Mouse (Mus musculus) embryonic fibroblast, embryonic 13.5 days (primary cell): Measurements from ENCODE around the gene Socs5. TPM values are rescaled to one million over a fixed set of nuclear protein-coding genes. Genes with fewer than 3 reads are reported as not detected.

ENCODE experiments used
- H3K27ac ChIP-seq: 2 replicates; pipeline ENCODE4 v1.5.1; 2012; ENCODE audit warnings: low read length, control low read depth, inconsistent platforms; ENCODE audit not compliant: insufficient read depth
- H3K4me1 ChIP-seq: 2 replicates; pipeline ENCODE4 v1.6.1; 2011; ENCODE audit warnings: low read length; ENCODE audit not compliant: control insufficient read depth, insufficient read depth
- H3K4me3 ChIP-seq: 2 replicates; pipeline ENCODE4 v1.5.1; 2011; ENCODE audit warnings: mild to moderate bottlenecking, control low read depth, low read length; ENCODE audit not compliant: insufficient read depth
- CTCF ChIP-seq: IDR thresholded peaks from 2 replicates; pipeline ENCODE4 v1.5.1; 2011; ENCODE audit warnings: mild to moderate bottlenecking, control low read depth, low read length, moderate library complexity, borderline replicate concordance; ENCODE audit not compliant: insufficient read depth
- POLR2A ChIP-seq: IDR thresholded peaks from 2 replicates; pipeline ENCODE4 v1.6.1; 2011; ENCODE audit warnings: low read depth, mild to moderate bottlenecking, control low read depth, low read length, moderate library complexity
- polyA plus RNA-seq: library from polyadenylated mRNA; stranded (reverse); fragments of >200 nt; gene quantifications from 2 replicates; pipeline ENCODE4 v1.2.4, GENCODE M21; 2011; ENCODE audit warnings: low read depth; ENCODE audit not compliant: missing spikeins, insufficient read length

The Socs5 gene
- polyA plus RNA-seq, 1 experiment, result 60.0 TPM

GRCm38 (mm10) chr17:87105941-87106340 lies 1.5 kb upstream of the Socs5 start:
- Histone ChIP-seq H3K27ac (peak overlapping the region; percentile 99), H3K4me1 (peaks cover 13% of the 10 kb centered on the region), H3K4me3 (peak overlapping the region; percentile 60)
- TF ChIP-seq POLR2A (no peak), CTCF (no peak)

GRCm38 (mm10) chr17:87106691-87107523 lies 572 bp upstream of the Socs5 start:
- peak overlapping the region; percentile 99 for H3K27ac ChIP-seq
- peaks cover 13% of the 10 kb centered on the region for H3K4me1 ChIP-seq
- TF ChIP-seq CTCF (no peak), POLR2A (peak; percentile 55)
- H3K4me3 ChIP-seq, result peak overlapping the region; percentile 60

- Histone ChIP-seq H3K4me3 (peak overlapping the region; percentile 69), H3K4me1 (peaks cover 8% of the 10 kb centered on the region), H3K27ac (peak overlapping the region; percentile 49)
- TF ChIP-seq POLR2A (no peak; the same call in 1 of the 2 replicates), CTCF (no peak)
Measured at GRCm38 (mm10) chr17:87108507-87109292, 1.2 kb downstream of the Socs5 start.

- H3K4me1 ChIP-seq, result peaks cover 8% of the 10 kb centered on the region
- H3K4me3 ChIP-seq, result peak overlapping the region; percentile 49
- peak overlapping the region; percentile 39; the same call in 1 of the 2 replicates for H3K27ac ChIP-seq
- TF ChIP-seq CTCF (no peak), POLR2A (no peak)
Measured at GRCm38 (mm10) chr17:87109504-87109903, 2.0 kb downstream of the Socs5 start.

GRCm38 (mm10) chr17:87112852-87113592 lies 5.5 kb downstream of the Socs5 start:
- Histone ChIP-seq H3K4me3 (no peak overlapping the region), H3K27ac (no peak overlapping the region), H3K4me1 (no peaks in the 10 kb centered on the region)
- TF ChIP-seq CTCF (no peak), POLR2A (no peak)

- Histone ChIP-seq H3K4me3 (no peak overlapping the region), H3K27ac (no peak overlapping the region), H3K4me1 (peaks cover 5% of the 10 kb centered on the region)
- TF ChIP-seq POLR2A (no peak), CTCF (no peak)
Measured at GRCm38 (mm10) chr17:87115615-87116014, 8.1 kb downstream of the Socs5 start.

GRCm38 (mm10) chr17:87118966-87119526 lies 11.6 kb downstream of the Socs5 start:
- no peak overlapping the region for H3K4me3 ChIP-seq
- no peak overlapping the region for H3K27ac ChIP-seq
- peaks cover 5% of the 10 kb centered on the region for H3K4me1 ChIP-seq
- no peak for TF ChIP-seq CTCF
- no peak for TF ChIP-seq POLR2A

- no peak overlapping the region for H3K4me3 ChIP-seq
- H3K27ac ChIP-seq, result no peak overlapping the region
- no peak for TF ChIP-seq POLR2A
- no peak for TF ChIP-seq CTCF
- H3K4me1 ChIP-seq, result no peaks in the 10 kb centered on the region
Measured at GRCm38 (mm10) chr17:87125344-87125743, 17.9 kb downstream of the Socs5 start.

GRCm38 (mm10) chr17:87132258-87132657 lies 24.8 kb downstream of the Socs5 start:
- H3K4me3 ChIP-seq, result no peak overlapping the region
- H3K27ac ChIP-seq, result no peak overlapping the region
- TF ChIP-seq POLR2A, result no peak
- TF ChIP-seq CTCF, result no peak
- no peaks in the 10 kb centered on the region for H3K4me1 ChIP-seq
